Mouse (Mus musculus) right cerebral cortex, postnatal 14 days (tissue): Measurements from ENCODE around the gene Gm42906.

Source experiments
- DNase-seq: peaks from one replicate; pipeline ENCODE4 v3.0.0; 2022

Gene Gm42906

GRCm38 (mm10) chr5:151103284-151103683, 324.7 kb downstream of the Gm42906 start:
- DNase-seq = no peak

GRCm38 (mm10) chr5:151102262-151102661, 325.7 kb downstream of the Gm42906 start:
- DNase-seq = no peak

- DNase-seq = no peak
Observed at GRCm38 (mm10) chr5:151096012-151096411, 332.0 kb downstream of the Gm42906 start.

- no peak for DNase-seq
Observed at GRCm38 (mm10) chr5:151092886-151093665, 334.9 kb downstream of the Gm42906 start.

GRCm38 (mm10) chr5:151090996-151091395, 337.0 kb downstream of the Gm42906 start:
- DNase-seq = no peak

GRCm38 (mm10) chr5:151089201-151089600, 338.8 kb downstream of the Gm42906 start:
- DNase-seq = no peak

GRCm38 (mm10) chr5:151086425-151087202, 341.3 kb downstream of the Gm42906 start:
- DNase-seq = no peak

- no peak for DNase-seq
Observed at GRCm38 (mm10) chr5:151085749-151086148, 342.2 kb downstream of the Gm42906 start.

GRCm38 (mm10) chr5:151080276-151080675, 347.7 kb downstream of the Gm42906 start:
- no peak for DNase-seq

GRCm38 (mm10) chr5:151077953-151078352, 350.0 kb downstream of the Gm42906 start:
- DNase-seq = no peak

GRCm38 (mm10) chr5:151076917-151077316, 351.0 kb downstream of the Gm42906 start:
- DNase-seq = no peak

- DNase-seq = no peak
Observed at GRCm38 (mm10) chr5:151074282-151074681, 353.7 kb downstream of the Gm42906 start.

- DNase-seq = no peak
Observed at GRCm38 (mm10) chr5:151071430-151071829, 356.5 kb downstream of the Gm42906 start.

GRCm38 (mm10) chr5:151070896-151071295, 357.1 kb downstream of the Gm42906 start:
- no peak for DNase-seq

GRCm38 (mm10) chr5:151069569-151069968, 358.4 kb downstream of the Gm42906 start:
- no peak for DNase-seq

- DNase-seq = no peak
Observed at GRCm38 (mm10) chr5:151066016-151066415, 361.9 kb downstream of the Gm42906 start.

GRCm38 (mm10) chr5:151065228-151065627, 362.7 kb downstream of the Gm42906 start:
- DNase-seq = no peak

GRCm38 (mm10) chr5:151061942-151062341, 366.0 kb downstream of the Gm42906 start:
- no peak for DNase-seq

- DNase-seq = no peak
Observed at GRCm38 (mm10) chr5:151060476-151060875, 367.5 kb downstream of the Gm42906 start.

GRCm38 (mm10) chr5:151059772-151060171, 368.2 kb downstream of the Gm42906 start:
- no peak for DNase-seq

- DNase-seq = no peak
Observed at GRCm38 (mm10) chr5:151059352-151059751, 368.6 kb downstream of the Gm42906 start.

GRCm38 (mm10) chr5:151057716-151058115, 370.2 kb downstream of the Gm42906 start:
- DNase-seq = no peak

- DNase-seq = no peak
Observed at GRCm38 (mm10) chr5:151056920-151057294, 371.1 kb downstream of the Gm42906 start.

- DNase-seq = no peak
Observed at GRCm38 (mm10) chr5:151056255-151056919, 371.6 kb downstream of the Gm42906 start.
